Mouse (Mus musculus) left cerebral cortex, postnatal 4 days (tissue): ENCODE results near the gene Slc25a26. TPM values are rescaled to one million over a fixed set of nuclear protein-coding genes. Genes with fewer than 3 reads are reported as not detected.

ENCODE experiments used
- DNase-seq: peaks from one replicate; pipeline ENCODE4 v3.0.0-alpha.2; 2022
- intact Hi-C: fragments of 180-260 bp; cut with DNase I; formaldehyde crosslinking; loops from one replicate; pipeline ENCODE4 v1.15.1; 2025
- total RNA-seq, 2 experiments: library from RNA; stranded (reverse); gene quantifications; 2 replicates each; pipeline ENCODE4 v1.2.3; 2021

Slc25a26 gene
- total RNA-seq, 2 experiments from 2014 or later, result 8.1 to 11.0 TPM

- intact Hi-C loops, result no loop called here
These were observed 96.8 kb downstream of the Slc25a26 start for GRCm38 (mm10) chr6:94596761-94597485.

DNA sequence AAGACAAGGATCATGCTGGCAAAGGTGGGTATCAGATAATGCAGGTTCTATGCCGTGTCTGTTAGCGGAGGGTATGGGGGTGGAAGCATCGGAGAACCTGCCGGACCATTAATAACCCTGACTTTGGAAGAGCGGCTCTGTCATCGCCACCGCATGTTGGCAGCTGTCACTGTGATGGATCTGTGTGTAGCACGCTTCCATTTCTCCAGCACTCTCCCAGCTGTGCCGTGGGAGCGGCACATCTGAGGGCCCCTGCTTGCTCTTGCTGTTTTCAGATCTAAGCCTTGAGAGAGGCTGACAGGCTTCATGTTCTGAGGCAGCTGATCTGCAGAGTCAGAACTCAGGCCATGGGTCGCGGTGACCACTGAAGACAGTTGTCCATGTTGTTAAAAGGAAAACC lies 98.3 kb downstream of the Slc25a26 start:
- no peak for DNase-seq
- intact Hi-C loops, result no loop called here

More at GRCm38 (mm10) chr6:94596761-94597485, 96.8 kb downstream of the Slc25a26 start:
- peak; percentile 41 for DNase-seq

DNA sequence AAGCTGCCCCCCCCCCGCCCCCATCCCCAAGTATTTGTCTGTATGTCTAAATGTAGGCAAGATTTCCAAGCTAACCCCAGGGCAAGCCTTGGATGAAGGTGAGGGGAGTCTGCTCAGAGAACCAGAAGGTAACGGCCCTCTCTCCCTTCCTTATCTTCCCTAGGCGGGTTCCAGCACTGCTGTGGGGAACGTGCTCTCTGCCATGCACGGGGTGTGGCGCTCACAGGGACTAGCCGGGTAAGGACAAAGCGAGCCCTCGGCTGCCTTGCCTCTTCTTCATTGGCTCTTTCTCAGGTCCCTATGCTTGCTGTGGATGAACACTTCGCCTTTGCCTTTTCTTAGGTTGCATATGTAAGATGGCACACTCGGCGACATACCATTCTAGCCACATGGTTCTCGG lies 98.9 kb downstream of the Slc25a26 start:
- no peak for DNase-seq
- intact Hi-C loops, result no loop called here

DNA sequence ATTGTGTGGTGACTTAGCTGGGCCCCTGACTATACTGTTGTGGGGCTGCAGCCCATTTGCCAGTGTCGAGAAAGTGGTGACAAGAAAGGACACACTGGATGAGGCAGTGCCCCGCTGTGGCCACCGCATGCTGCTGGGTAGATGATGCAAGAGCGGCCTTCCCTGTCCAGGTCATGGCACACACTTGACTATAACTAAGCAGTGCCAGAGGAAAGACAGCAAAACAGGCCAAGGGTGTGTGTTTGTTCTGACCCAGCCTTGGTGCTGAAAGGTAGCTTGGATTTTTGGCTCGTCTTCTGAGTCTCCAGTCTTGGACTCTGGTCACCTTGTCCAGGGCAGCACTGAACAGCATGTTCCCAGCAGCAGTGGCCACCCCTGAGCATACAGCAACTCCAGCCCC lies 101.0 kb downstream of the Slc25a26 start:
- intact Hi-C loops, result no loop called here
- DNase-seq, result no peak

- intact Hi-C loops, result no loop called here
- DNase-seq, result no peak
These were observed 101.7 kb downstream of the Slc25a26 start for GRCm38 (mm10) chr6:94601811-94602210.

- intact Hi-C loops, result no loop called here
- no peak for DNase-seq
These were observed 103.9 kb downstream of the Slc25a26 start for GRCm38 (mm10) chr6:94604072-94604471.

GRCm38 (mm10) chr6:94604546-94604945 lies 104.4 kb downstream of the Slc25a26 start:
- DNase-seq, result no peak
- intact Hi-C loops, result no loop called here

GRCm38 (mm10) chr6:94613235-94613895 lies 113.2 kb downstream of the Slc25a26 start:
- intact Hi-C loops, result no loop called here
- no peak for DNase-seq

DNA sequence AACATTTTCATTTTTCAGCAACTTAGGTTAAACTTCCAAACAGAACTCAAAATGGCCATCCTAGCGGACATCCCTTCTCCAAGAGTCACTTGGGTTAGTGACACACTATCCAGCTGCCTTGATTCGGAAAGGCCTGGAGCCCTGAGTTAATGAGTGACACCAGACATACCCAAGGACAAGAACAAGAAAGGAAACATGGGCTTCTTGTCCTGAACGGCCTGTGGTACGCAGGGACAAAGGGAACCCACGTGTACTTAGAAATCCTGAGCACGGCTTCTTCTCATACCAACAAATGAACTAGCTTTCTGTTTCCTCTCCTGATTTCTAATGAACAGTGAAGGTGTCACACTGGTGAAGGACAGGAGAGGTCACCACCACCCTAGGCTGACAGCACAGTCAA lies 114.2 kb downstream of the Slc25a26 start:
- no peak for DNase-seq
- intact Hi-C loops, result no loop called here

DNA sequence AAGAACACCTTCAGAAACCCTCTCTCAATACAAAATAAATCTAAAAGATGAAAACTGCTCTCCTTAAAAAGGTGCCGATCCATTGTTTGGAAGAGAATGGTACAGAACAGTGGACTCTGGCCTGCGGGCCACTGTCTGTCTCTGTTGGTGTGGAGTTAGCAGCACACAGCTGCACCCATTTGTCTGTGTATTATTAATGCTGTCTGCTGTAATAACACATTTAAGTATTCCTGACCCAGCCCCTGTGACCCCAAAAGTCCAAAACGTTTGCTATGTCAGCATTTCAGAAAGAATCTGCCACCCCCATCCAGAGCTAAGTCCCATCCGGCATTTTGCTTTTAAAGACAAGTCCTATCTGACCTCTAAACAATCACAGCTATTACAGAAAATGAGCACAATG lies 115.8 kb downstream of the Slc25a26 start:
- intact Hi-C loops, result no loop called here
- DNase-seq, result no peak

- no peak for DNase-seq
- intact Hi-C loops, result no loop called here
These were observed 118.5 kb downstream of the Slc25a26 start for GRCm38 (mm10) chr6:94618671-94619070.

DNA sequence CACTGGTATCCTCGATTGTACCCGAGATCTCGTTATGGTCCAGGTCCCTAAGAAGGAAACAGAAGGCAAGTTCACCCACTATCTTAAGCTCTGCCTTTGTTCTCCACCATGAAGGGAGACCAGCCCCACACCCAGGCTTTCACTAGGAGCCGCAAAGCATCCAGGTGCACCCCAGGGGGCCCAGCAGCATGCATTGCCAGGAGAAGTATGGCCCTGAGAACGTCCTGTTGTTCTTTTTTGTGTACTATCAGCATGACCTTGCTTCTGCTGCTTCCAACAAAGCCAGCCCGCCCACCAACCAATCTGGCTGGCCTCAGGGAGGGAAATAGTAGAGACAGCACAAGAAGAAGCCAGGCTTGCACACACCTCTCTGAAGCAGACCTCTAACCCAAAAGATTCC lies 120.2 kb downstream of the Slc25a26 start:
- DNase-seq, result no peak
- intact Hi-C loops, result loop anchor here (5.0 kb wide), 1 partner anchor 77 kb away; no protein-coding TSS in a partner anchor

GRCm38 (mm10) chr6:94620801-94621301 lies 120.7 kb downstream of the Slc25a26 start:
- intact Hi-C loops, result loop anchor here (5.0 kb wide), 1 partner anchor 76 kb away; no protein-coding TSS in a partner anchor
- no peak for DNase-seq

GRCm38 (mm10) chr6:94622983-94623382 lies 122.9 kb downstream of the Slc25a26 start:
- intact Hi-C loops, result loop anchor here (5.0 kb wide), 1 partner anchor 74 kb away; no protein-coding TSS in a partner anchor
- DNase-seq, result peak; percentile 76

GRCm38 (mm10) chr6:94624543-94624942 lies 124.4 kb downstream of the Slc25a26 start:
- intact Hi-C loops, result loop anchor here (5.0 kb wide), 1 partner anchor 73 kb away; no protein-coding TSS in a partner anchor
- no peak for DNase-seq

- intact Hi-C loops, result loop anchor here (5.0 kb wide), 1 partner anchor 336 kb away; no protein-coding TSS in a partner anchor
These were observed 125.8 kb downstream of the Slc25a26 start for GRCm38 (mm10) chr6:94625896-94626295.

DNA sequence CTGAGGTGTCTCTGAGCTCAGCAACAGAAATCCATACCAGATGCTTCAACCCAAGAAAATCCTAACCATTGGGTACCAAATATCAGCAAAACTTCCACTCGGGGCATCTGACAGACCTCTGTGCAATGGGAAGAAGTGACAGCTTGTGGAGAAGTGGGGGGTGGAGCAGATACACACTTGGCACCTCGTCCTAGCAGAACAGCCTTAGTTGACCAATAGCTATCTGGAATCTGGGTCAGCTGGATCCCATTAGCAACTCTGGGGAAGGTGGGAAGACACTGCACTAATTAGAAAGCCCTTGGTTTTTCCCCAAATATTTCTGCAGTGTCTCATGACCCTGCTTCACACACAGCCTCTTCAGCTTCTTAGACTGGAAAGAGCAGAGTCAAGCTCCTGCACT lies 126.7 kb downstream of the Slc25a26 start:
- no peak for DNase-seq
- intact Hi-C loops, result loop anchor here (5.0 kb wide), 1 partner anchor 335 kb away; no protein-coding TSS in a partner anchor

More at GRCm38 (mm10) chr6:94625896-94626295, 125.8 kb downstream of the Slc25a26 start:
- DNase-seq, result no peak

DNA sequence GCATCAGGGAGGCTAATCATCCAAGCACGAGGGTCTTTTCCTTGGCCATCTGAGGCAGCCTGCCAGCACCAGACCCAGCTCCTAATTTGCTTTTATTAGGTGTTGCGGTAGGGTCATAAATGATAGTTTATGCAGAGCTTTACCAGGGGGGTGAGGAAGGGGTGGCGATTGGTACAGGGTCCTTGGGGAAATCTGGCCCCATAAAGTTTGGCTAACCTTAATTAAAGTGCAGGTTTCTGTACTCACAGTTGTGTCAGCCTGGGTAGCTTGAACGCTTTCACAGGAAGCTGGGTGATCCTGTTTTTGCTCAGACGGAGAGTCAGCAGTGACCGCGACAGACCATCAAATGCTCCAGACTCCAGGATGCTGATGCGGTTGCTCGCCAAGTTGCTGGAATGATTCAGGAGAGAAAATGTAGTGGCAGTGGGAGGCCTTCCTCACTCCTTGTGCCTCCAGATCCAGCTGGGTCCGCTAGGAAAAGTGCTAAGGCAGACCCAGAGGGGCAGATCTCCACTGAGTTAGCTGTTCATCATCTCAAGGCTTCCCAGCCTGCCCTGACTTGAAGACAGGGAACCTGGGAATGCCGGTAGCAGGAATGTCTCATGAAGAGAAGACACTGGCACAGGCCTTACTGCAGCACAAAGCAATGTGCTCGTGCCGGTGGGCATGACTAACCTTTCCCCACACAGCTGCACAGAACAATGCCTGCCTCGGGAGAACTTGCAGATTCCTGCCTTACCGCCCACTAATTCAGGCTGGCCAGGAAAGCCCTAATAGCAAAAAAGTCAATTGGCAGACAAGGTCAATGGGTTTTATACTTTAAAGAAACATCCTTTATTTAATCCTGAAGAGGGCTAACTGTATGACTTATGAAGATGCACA lies 127.8 kb downstream of the Slc25a26 start:
- intact Hi-C loops, result loop anchor here (5.0 kb wide), 1 partner anchor 334 kb away; no protein-coding TSS in a partner anchor
- no peak for DNase-seq

DNA sequence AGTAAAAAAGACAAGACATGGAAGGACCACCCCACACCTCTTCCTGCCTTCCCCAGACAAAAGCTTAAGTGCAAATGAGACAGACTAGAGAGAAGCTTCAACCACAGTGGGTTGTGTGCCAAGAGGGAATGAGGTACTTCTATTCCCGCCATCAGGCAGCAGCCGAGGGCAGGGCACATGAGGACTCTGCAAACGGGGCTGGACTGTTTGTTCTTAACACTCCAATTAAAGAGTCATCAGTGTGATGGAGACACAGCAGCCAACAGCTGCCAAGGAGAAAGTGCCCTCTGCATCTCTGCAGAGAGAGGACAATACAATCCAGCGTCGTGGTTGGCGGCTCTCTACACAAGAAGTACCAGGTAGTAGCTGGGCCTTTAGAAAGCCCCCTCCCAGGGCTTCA lies 128.7 kb downstream of the Slc25a26 start:
- no peak for DNase-seq
- intact Hi-C loops, result loop anchor here (5.0 kb wide), 1 partner anchor 334 kb away; no protein-coding TSS in a partner anchor

DNA sequence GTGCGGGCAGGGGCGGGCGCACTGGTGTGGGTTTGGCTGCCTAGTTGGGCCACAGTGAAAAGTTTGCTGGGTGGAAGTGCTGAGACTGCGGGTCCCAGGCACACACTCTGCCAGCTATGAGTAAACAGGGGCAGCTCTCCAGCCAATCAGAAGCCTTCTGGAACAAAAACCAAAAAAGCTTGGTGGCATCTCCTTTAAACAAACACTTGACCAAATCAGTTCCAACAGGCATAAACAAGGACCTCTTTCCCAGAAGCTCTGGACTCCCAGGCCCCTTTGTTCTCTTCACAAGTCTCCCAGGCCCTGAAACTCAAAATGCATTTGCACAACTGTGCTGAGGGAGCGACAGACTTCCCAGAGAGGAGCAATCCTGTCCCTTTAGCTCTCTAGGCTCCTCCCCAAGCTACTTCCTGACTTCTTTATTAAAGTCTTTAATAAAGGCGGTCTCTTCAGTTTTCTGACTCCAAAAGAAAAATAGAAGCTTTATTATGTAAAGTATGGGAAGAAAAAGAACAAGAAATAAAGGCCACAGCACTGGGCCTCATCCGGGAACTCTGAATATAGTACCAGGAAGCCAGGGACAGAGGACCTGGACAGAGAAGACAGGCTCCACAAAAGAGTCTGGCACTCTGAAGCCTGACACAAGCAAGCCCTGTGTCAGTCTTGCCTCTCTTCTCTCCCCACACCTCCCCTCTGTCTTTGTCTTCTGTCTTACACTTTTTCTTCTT lies 131.1 kb downstream of the Slc25a26 start:
- intact Hi-C loops, result no loop called here
- DNase-seq, result peak; percentile 55
